ENCODE assay signal across 8 mouse cellular contexts in the genomic region with DNA sequence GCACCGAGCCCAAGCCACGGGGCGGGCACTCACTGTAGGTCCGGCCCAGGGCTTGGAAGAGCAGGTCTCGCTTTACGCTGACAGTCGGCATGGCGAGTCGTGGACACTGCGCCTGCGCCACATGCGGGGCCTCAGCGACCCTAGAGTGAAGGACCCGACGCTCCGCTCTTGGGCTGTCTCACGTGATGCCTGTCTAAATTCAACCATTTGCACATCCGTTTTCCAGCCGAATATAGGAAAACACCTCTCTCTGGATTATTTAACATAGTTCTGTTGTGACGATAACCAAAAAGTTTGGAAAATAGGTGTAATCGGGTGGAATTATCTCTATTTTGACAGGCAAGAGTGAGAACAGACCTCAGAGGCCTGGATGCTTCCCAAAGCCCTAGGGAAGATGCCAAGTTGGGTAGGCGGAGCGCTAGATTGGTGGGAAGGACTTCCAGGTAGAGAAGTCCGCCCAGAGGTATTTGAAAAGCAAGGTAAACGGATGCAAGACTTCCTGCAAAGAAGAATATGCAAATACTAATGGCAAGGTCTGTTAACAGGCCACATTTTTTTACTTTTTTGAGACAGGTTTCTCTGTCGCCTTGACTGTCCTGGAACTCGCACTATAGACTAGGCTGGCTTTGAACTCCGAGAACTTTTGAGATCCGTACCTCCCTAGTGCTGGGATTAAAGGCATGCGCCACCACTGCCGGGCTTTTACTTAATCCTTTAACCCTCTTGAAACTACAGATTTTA. TPM values are rescaled to one million over a fixed set of nuclear protein-coding genes. Genes with fewer than 3 reads are reported as not detected.
DNase-seq lines count a peak whose midpoint lies in the region; ATAC-seq lines count a peak whose summit lies in the region.

A gene (minus strand): TSS at position 146 of the 741 bp plus-strand sequence.

- H3K27me3 ChIP-seq in hindbrain, embryonic 14.5 days (ENCODE audit: control insufficient read depth, insufficient read depth, low read length) = no peaks in the 10 kb centered on the region

- ATAC-seq in hindbrain, embryonic 14.5 days (ENCODE audit: low FRiP score) = peak; percentile 97

- H3K9ac ChIP-seq in hindbrain, embryonic 14.5 days = peak within 1 kb of the TSS; percentile 73

- H3K4me3 ChIP-seq in hindbrain, embryonic 14.5 days (replicated peaks; ENCODE audit: low read length) = peak within 1 kb of the TSS; percentile 79

- no peaks in the 10 kb centered on the region for H3K9me3 ChIP-seq in hindbrain, embryonic 14.5 days (ENCODE audit: control insufficient read depth, low read length)

- WGBS in hindbrain, embryonic 14.5 days = under 1% methylated on average over 31 of the region's 31 CpGs

- no peaks in the 10 kb centered on the region for H3K36me3 ChIP-seq in hindbrain, embryonic 14.5 days (replicated peaks; ENCODE audit: control insufficient read depth, insufficient read depth)

- peak within 1 kb of the TSS; percentile 83 for H3K4me2 ChIP-seq in hindbrain, embryonic 14.5 days (replicated peaks)

- H3K27ac ChIP-seq in hindbrain, embryonic 14.5 days = peak within 1 kb of the TSS; percentile 45

- DNase-seq in R1 (ENCODE audit: low read depth, low spot score) = peak; percentile 99
- peak; percentile 90 to 93 for DNase-seq in cerebellum, postnatal 25 days
- DNase-seq in frontal cortex, postnatal 25 days (ENCODE audit: low spot score in 2 of 2) = peak; percentile 81 to 85
- peak; percentile 93 for DNase-seq in hindbrain, embryonic 14.5 days (ENCODE audit: low spot score)
- DNase-seq in layer of hippocampus, postnatal 36 days = peak; percentile 86 to 88
- DNase-seq in lung, postnatal 36 days = peak; percentile 95
- peak; percentile 96 for DNase-seq in retina, postnatal 1 day
- peak; percentile 84 to 87 for DNase-seq in urinary bladder, adult 18-20 months (ENCODE audit: low spot score in 2 of 2)

- H3K4me1 ChIP-seq in hindbrain, embryonic 14.5 days (replicated peaks; ENCODE audit: control insufficient read depth, insufficient read depth, low read length) = peaks cover 10% of the 10 kb centered on the region; the same call in 1 of the 2 replicates

RNA-seq across cellular contexts. Expression of the gene that starts here (rescaled TPM):
- 164 and 180 TPM in 2 replicates for polyA plus RNA-seq in hindbrain, embryonic 14.5 days (2014; fragmentation: Nextera tagmentation; extraction: Ambion mirVana)
- total RNA-seq in layer of hippocampus, postnatal 36 days (2021) = 10 to 100 TPM; 70.0 to 71.8 TPM

Comparison
In these comparisons a context has a peak if more than half of its experiments do, and no peak if none do; other contexts are left out.
1. Peak in every context shown above with its lines: DNase-seq, ATAC-seq, H3K4me3 ChIP-seq and H3K27ac ChIP-seq.